Mouse (Mus musculus) brown adipose tissue, adult 24 weeks (tissue): Measurements from ENCODE around the gene Rrad. TPM values are rescaled to one million over a fixed set of nuclear protein-coding genes. Genes with fewer than 3 reads are reported as not detected.
"Not testable (repeated sequence)": the region's sequence is repeated elsewhere in the genome, so short reads cannot be mapped to it uniquely, and the experiment has no call there.

Experiments used
- H3K27ac ChIP-seq: fragments of 200-500 bp; replicated peaks from 2 replicates; pipeline ENCODE4 v1.5.1; 2012; ENCODE audit warnings: low read depth, mild to moderate bottlenecking, low read length
- H3K4me1 ChIP-seq: fragments of 200-500 bp; 2 replicates; pipeline ENCODE4 v1.6.1; 2012; ENCODE audit warnings: low read length, mixed read lengths; ENCODE audit not compliant: control insufficient read depth, insufficient read depth, insufficient read length
- H3K4me3 ChIP-seq: fragments of 200-500 bp; 2 replicates; pipeline ENCODE4 v1.5.1; 2012; ENCODE audit warnings: low read depth, mild to moderate bottlenecking, low read length, moderate library complexity; ENCODE audit not compliant: insufficient read depth
- polyA plus RNA-seq: library from polyadenylated mRNA; stranded (reverse); fragments of >200 nt; gene quantifications from 2 replicates; pipeline ENCODE4 v1.2.4, GENCODE M21; 2012; ENCODE audit not compliant: missing spikeins, insufficient read depth, insufficient read length

Gene Rrad
- polyA plus RNA-seq: 1.5 and 2.0 TPM in 2 replicates

- Histone ChIP-seq H3K27ac (no peak within 1 kb of the TSS), H3K4me1 (peaks cover 14% of the 10 kb centered on the region; the same call in 1 of the 2 replicates), H3K4me3 (peak within 1 kb of the TSS; percentile 50)
Measured at GRCm38 (mm10) chr8:104630981-104631663, at the start of gene Rrad. Rrad (minus strand) TSS chr8:104631327.

GRCm38 (mm10) chr8:104655614-104656013 is 24.5 kb upstream of the Rrad start:
- H3K4me1 ChIP-seq: no peaks in the 10 kb centered on the region
- no peak overlapping the region for H3K4me3 ChIP-seq
- H3K27ac ChIP-seq: no peak overlapping the region

- H3K27ac ChIP-seq: no peak overlapping the region
- H3K4me3 ChIP-seq: no peak overlapping the region
- no peaks in the 10 kb centered on the region for H3K4me1 ChIP-seq
Measured at GRCm38 (mm10) chr8:104654984-104655383, 23.9 kb upstream of the Rrad start.

- H3K4me1 ChIP-seq: peaks cover 10% of the 10 kb centered on the region
- H3K27ac ChIP-seq, H3K4me3 ChIP-seq: not testable (repeated sequence)
Measured at GRCm38 (mm10) chr8:104644187-104644586, 13.1 kb upstream of the Rrad start.

GRCm38 (mm10) chr8:104642324-104642654 is 11.2 kb upstream of the Rrad start:
- Histone ChIP-seq H3K4me3 (peak overlapping the region; percentile 88), H3K4me1 (peaks cover 11% of the 10 kb centered on the region), H3K27ac (peak overlapping the region; percentile 90)

- peaks cover 14% of the 10 kb centered on the region for H3K4me1 ChIP-seq
- H3K4me3 ChIP-seq: peak within 1 kb of the TSS; percentile 88
- peak within 1 kb of the TSS; percentile 90 for H3K27ac ChIP-seq
Measured at GRCm38 (mm10) chr8:104641426-104642323, 10.5 kb upstream of the Rrad start, which contains the start of gene Ciao2b. Ciao2b (minus strand) TSS chr8:104641965.

GRCm38 (mm10) chr8:104640831-104641370 is 9.8 kb upstream of the Rrad start:
- Histone ChIP-seq H3K4me1 (peaks cover 14% of the 10 kb centered on the region), H3K27ac (no peak overlapping the region), H3K4me3 (peak overlapping the region; percentile 88)

GRCm38 (mm10) chr8:104640241-104640640 is 9.1 kb upstream of the Rrad start:
- H3K27ac ChIP-seq: no peak overlapping the region
- H3K4me1 ChIP-seq: peaks cover 14% of the 10 kb centered on the region
- no peak overlapping the region for H3K4me3 ChIP-seq

- Histone ChIP-seq H3K4me1 (peaks cover 14% of the 10 kb centered on the region), H3K27ac (no peak overlapping the region), H3K4me3 (no peak overlapping the region)
Measured at GRCm38 (mm10) chr8:104638010-104638409, 6.9 kb upstream of the Rrad start.

GRCm38 (mm10) chr8:104635004-104635710 is 4.0 kb upstream of the Rrad start:
- no peak overlapping the region for H3K4me3 ChIP-seq
- H3K27ac ChIP-seq: no peak overlapping the region
- peaks cover 6% of the 10 kb centered on the region; the same call in 1 of the 2 replicates for H3K4me1 ChIP-seq

- Histone ChIP-seq H3K4me1 (peaks cover 18% of the 10 kb centered on the region; the same call in 1 of the 2 replicates), H3K27ac (no peak overlapping the region), H3K4me3 (no peak overlapping the region)
Measured at GRCm38 (mm10) chr8:104633156-104633744, 2.1 kb upstream of the Rrad start.

- Histone ChIP-seq H3K4me3 (no peak overlapping the region), H3K27ac (no peak overlapping the region), H3K4me1 (peaks cover 18% of the 10 kb centered on the region; the same call in 1 of the 2 replicates)
Measured at GRCm38 (mm10) chr8:104632486-104632885, 1.4 kb upstream of the Rrad start.

- H3K4me1 ChIP-seq: peaks cover 14% of the 10 kb centered on the region; the same call in 1 of the 2 replicates
- no peak overlapping the region for H3K4me3 ChIP-seq
- H3K27ac ChIP-seq: no peak overlapping the region
Measured at GRCm38 (mm10) chr8:104631975-104632374, 848 bp upstream of the Rrad start.

- Histone ChIP-seq H3K4me3 (peak overlapping the region; percentile 50), H3K4me1 (peaks cover 14% of the 10 kb centered on the region; the same call in 1 of the 2 replicates), H3K27ac (no peak overlapping the region)
Measured at GRCm38 (mm10) chr8:104630574-104630973, 553 bp downstream of the Rrad start.
